In the genomic region with DNA sequence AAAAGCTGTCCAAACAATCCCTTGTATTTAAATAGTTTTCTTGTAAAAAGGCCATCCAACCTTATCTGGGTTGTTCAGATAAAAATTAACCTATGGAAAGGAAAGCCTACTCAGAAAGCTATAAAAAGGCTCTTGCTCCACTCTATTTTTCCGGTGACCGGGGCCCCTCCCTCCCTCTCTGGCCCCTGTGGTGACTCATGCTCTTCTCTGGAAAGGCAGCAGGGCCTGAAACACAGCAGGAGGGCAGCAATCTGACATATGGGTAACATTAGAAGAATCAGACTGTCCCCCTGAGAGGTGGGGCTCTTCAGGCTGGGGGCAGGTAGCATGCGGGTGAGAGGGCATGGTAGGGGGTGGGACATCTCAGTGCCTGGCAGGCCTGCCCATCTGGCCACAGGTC, we compare ENCODE assay signal across 8 mouse cellular contexts.
DNase-seq lines count a peak whose midpoint lies in the region; ATAC-seq lines count a peak whose summit lies in the region.

No protein-coding gene starts in this region.

- H3K4me3 ChIP-seq in heart, embryonic 15.5 days, result no peak overlapping the region
- no peak overlapping the region for H3K4me3 ChIP-seq in limb, embryonic 10.5 days

- peak; percentile 19 for DNase-seq in right cerebral cortex, adult 18-20 months
- no peak for DNase-seq in right cerebral cortex, postnatal 14 days
- DNase-seq in embryo, embryonic 9.5 days (ENCODE audit: extremely low spot score), result peak; percentile 43
- DNase-seq in limb, embryonic 10.5 days (ENCODE audit: low spot score), result no peak
- DNase-seq in mesoderm, embryonic 11.5 days (ENCODE audit: low read depth, low spot score), result peak; percentile 53
- DNase-seq in left cerebral cortex, adult 11 months (ENCODE audit: low spot score), result no peak
- DNase-seq in thymus, postnatal 4 days, result no peak

- no peaks in the 10 kb centered on the region for H3K9me3 ChIP-seq in heart, embryonic 15.5 days (replicated peaks)
- no peaks in the 10 kb centered on the region for H3K9me3 ChIP-seq in limb, embryonic 10.5 days (replicated peaks)

- H3K27ac ChIP-seq in heart, embryonic 15.5 days, result peak overlapping the region; percentile 72
- peak overlapping the region; percentile 66 for H3K27ac ChIP-seq in limb, embryonic 10.5 days

- ATAC-seq in heart, embryonic 15.5 days (replicated peaks; ENCODE audit: insufficient number of reproducible peaks, insufficient read depth, low FRiP score, low read depth), result peak; percentile 65; the same call in 1 of the 2 replicates

- WGBS in heart, embryonic 15.5 days, result 9% methylated on average over 3 of the region's 3 CpGs
- 20% methylated on average over 3 of the region's 3 CpGs for WGBS in limb, embryonic 10.5 days

- H3K4me1 ChIP-seq in heart, embryonic 15.5 days (replicated peaks), result peaks cover 54% of the 10 kb centered on the region
- peaks cover 70% of the 10 kb centered on the region for H3K4me1 ChIP-seq in limb, embryonic 10.5 days

- H3K36me3 ChIP-seq in heart, embryonic 15.5 days, result no peaks in the 10 kb centered on the region
- H3K36me3 ChIP-seq in limb, embryonic 10.5 days, result no peaks in the 10 kb centered on the region

- H3K9ac ChIP-seq in heart, embryonic 15.5 days, result 0 out of 2 replicates have a peak overlapping the region, but pooled peaks have one; percentile 22

- peak overlapping the region; percentile 39 for H3K4me2 ChIP-seq in heart, embryonic 15.5 days

- H3K27me3 ChIP-seq in heart, embryonic 15.5 days, result no peaks in the 10 kb centered on the region
- H3K27me3 ChIP-seq in limb, embryonic 10.5 days (ENCODE audit: low read depth, poor library complexity, severe bottlenecking), result no peaks in the 10 kb centered on the region

Comparison
In these comparisons a context has a peak if more than half of its experiments do, and no peak if none do; other contexts are left out.
1. DNase-seq: peak in right cerebral cortex, adult 18-20 months (single experiment), embryo, embryonic 9.5 days (single experiment) and mesoderm, embryonic 11.5 days (single experiment); none in right cerebral cortex, postnatal 14 days (single experiment), limb, embryonic 10.5 days (single experiment), left cerebral cortex, adult 11 months (single experiment) and thymus, postnatal 4 days (single experiment).